Mouse (Mus musculus): ENCODE data around the gene Gsg1l. TPM values are rescaled to one million over a fixed set of nuclear protein-coding genes. Genes with fewer than 3 reads are reported as not detected.

The Gsg1l gene
- polyA plus RNA-seq, 1 experiment, result not detected

- 92% methylated on average over 2 of the region's 2 CpGs for WGBS
- TF ChIP-seq CTCF (IDR thresholded peaks at IDR 0.05; ENCODE audit: control insufficient read depth, insufficient read depth, low read length) (no peak), POLR2A (IDR thresholded peaks at IDR 0.05; ENCODE audit: borderline replicate concordance, control insufficient read depth, low read depth, low read length) (no peak)
These were observed 17.6 kb upstream of the Gsg1l start for GRCm38 (mm10) chr7:126099835-126100234.

GRCm38 (mm10) chr7:126099163-126099775 is 17.1 kb upstream of the Gsg1l start:
- TF ChIP-seq CTCF (IDR thresholded peaks at IDR 0.05; ENCODE audit: control insufficient read depth, insufficient read depth, low read length), result no peak
- no peaks in the 10 kb centered on the region for H3K4me1 ChIP-seq (ENCODE audit: control insufficient read depth, insufficient read depth, low read length)
- WGBS, result 86% methylated on average over 7 of the region's 7 CpGs
- H3K4me3 ChIP-seq (replicated peaks; ENCODE audit: control insufficient read depth, low read depth, low read length), result no peak overlapping the region
- no peak overlapping the region for H3K27ac ChIP-seq (ENCODE audit: control insufficient read depth, insufficient read depth, low read depth, low read length, poor library complexity)

More at GRCm38 (mm10) chr7:126099835-126100234, 17.6 kb upstream of the Gsg1l start:
- Histone ChIP-seq H3K4me1 (ENCODE audit: control insufficient read depth, insufficient read depth, low read length) (no peaks in the 10 kb centered on the region), H3K27ac (ENCODE audit: control insufficient read depth, insufficient read depth, low read depth, low read length, poor library complexity) (no peak overlapping the region), H3K4me3 (replicated peaks; ENCODE audit: control insufficient read depth, low read depth, low read length) (no peak overlapping the region)

- no peaks in the 10 kb centered on the region for H3K4me1 ChIP-seq (ENCODE audit: control insufficient read depth, insufficient read depth, low read length)
- no peak overlapping the region for H3K4me3 ChIP-seq (replicated peaks; ENCODE audit: control insufficient read depth, low read depth, low read length)
- no peak for TF ChIP-seq POLR2A (IDR thresholded peaks at IDR 0.05; ENCODE audit: borderline replicate concordance, control insufficient read depth, low read depth, low read length)
- TF ChIP-seq CTCF (IDR thresholded peaks at IDR 0.05; ENCODE audit: control insufficient read depth, insufficient read depth, low read length), result no peak
- WGBS, result 76% methylated on average over 7 of the region's 9 CpGs
- no peak overlapping the region for H3K27ac ChIP-seq (ENCODE audit: control insufficient read depth, insufficient read depth, low read depth, low read length, poor library complexity)
These were observed 15.2 kb upstream of the Gsg1l start for GRCm38 (mm10) chr7:126097219-126097915.

GRCm38 (mm10) chr7:126096596-126096995 is 14.4 kb upstream of the Gsg1l start:
- no peak overlapping the region for H3K4me3 ChIP-seq (replicated peaks; ENCODE audit: control insufficient read depth, low read depth, low read length)
- 56% methylated on average over 5 of the region's 5 CpGs for WGBS
- H3K4me1 ChIP-seq (ENCODE audit: control insufficient read depth, insufficient read depth, low read length), result no peaks in the 10 kb centered on the region
- H3K27ac ChIP-seq (ENCODE audit: control insufficient read depth, insufficient read depth, low read depth, low read length, poor library complexity), result no peak overlapping the region
- TF ChIP-seq POLR2A (IDR thresholded peaks at IDR 0.05; ENCODE audit: borderline replicate concordance, control insufficient read depth, low read depth, low read length), result no peak
- no peak for TF ChIP-seq CTCF (IDR thresholded peaks at IDR 0.05; ENCODE audit: control insufficient read depth, insufficient read depth, low read length)

GRCm38 (mm10) chr7:126094738-126095137 is 12.5 kb upstream of the Gsg1l start:
- H3K4me3 ChIP-seq (replicated peaks; ENCODE audit: control insufficient read depth, low read depth, low read length), result no peak overlapping the region
- WGBS, result 67% methylated on average over 5 of the region's 5 CpGs
- H3K4me1 ChIP-seq (ENCODE audit: control insufficient read depth, insufficient read depth, low read length), result no peaks in the 10 kb centered on the region

GRCm38 (mm10) chr7:126093162-126093561 is 11.0 kb upstream of the Gsg1l start:
- 51% methylated on average over 3 of the region's 3 CpGs for WGBS
- TF ChIP-seq CTCF (IDR thresholded peaks at IDR 0.05; ENCODE audit: control insufficient read depth, insufficient read depth, low read length), result no peak
- TF ChIP-seq POLR2A (IDR thresholded peaks at IDR 0.05; ENCODE audit: borderline replicate concordance, control insufficient read depth, low read depth, low read length), result no peak
- Histone ChIP-seq H3K4me3 (replicated peaks; ENCODE audit: control insufficient read depth, low read depth, low read length) (no peak overlapping the region), H3K4me1 (ENCODE audit: control insufficient read depth, insufficient read depth, low read length) (no peaks in the 10 kb centered on the region), H3K27ac (ENCODE audit: control insufficient read depth, insufficient read depth, low read depth, low read length, poor library complexity) (no peak overlapping the region)

More at GRCm38 (mm10) chr7:126094738-126095137, 12.5 kb upstream of the Gsg1l start:
- TF ChIP-seq POLR2A (IDR thresholded peaks at IDR 0.05; ENCODE audit: borderline replicate concordance, control insufficient read depth, low read depth, low read length) (no peak), CTCF (IDR thresholded peaks at IDR 0.05; ENCODE audit: control insufficient read depth, insufficient read depth, low read length) (no peak)
- H3K27ac ChIP-seq (ENCODE audit: control insufficient read depth, insufficient read depth, low read depth, low read length, poor library complexity), result no peak overlapping the region

- H3K4me3 ChIP-seq (replicated peaks; ENCODE audit: control insufficient read depth, low read depth, low read length), result no peak overlapping the region
- TF ChIP-seq POLR2A (IDR thresholded peaks at IDR 0.05; ENCODE audit: borderline replicate concordance, control insufficient read depth, low read depth, low read length), result no peak
- peak; percentile 90 for TF ChIP-seq CTCF (IDR thresholded peaks at IDR 0.05; ENCODE audit: control insufficient read depth, insufficient read depth, low read length)
- H3K27ac ChIP-seq (ENCODE audit: control insufficient read depth, insufficient read depth, low read depth, low read length, poor library complexity), result no peak overlapping the region
- 13% methylated on average over 6 of the region's 6 CpGs for WGBS
- H3K4me1 ChIP-seq (ENCODE audit: control insufficient read depth, insufficient read depth, low read length), result no peaks in the 10 kb centered on the region
These were observed 7.6 kb upstream of the Gsg1l start for GRCm38 (mm10) chr7:126089782-126090181.

- 18% methylated on average over 5 of the region's 6 CpGs for WGBS
- H3K4me3 ChIP-seq (replicated peaks; ENCODE audit: control insufficient read depth, low read depth, low read length), result no peak overlapping the region
- no peak overlapping the region for H3K27ac ChIP-seq (ENCODE audit: control insufficient read depth, insufficient read depth, low read depth, low read length, poor library complexity)
- H3K4me1 ChIP-seq (ENCODE audit: control insufficient read depth, insufficient read depth, low read length), result no peaks in the 10 kb centered on the region
- TF ChIP-seq CTCF (IDR thresholded peaks at IDR 0.05; ENCODE audit: control insufficient read depth, insufficient read depth, low read length), result no peak
- TF ChIP-seq POLR2A (IDR thresholded peaks at IDR 0.05; ENCODE audit: borderline replicate concordance, control insufficient read depth, low read depth, low read length), result no peak
These were observed 5.9 kb upstream of the Gsg1l start for GRCm38 (mm10) chr7:126088155-126088554.
